Mouse (Mus musculus): ENCODE data around the gene Scube3. TPM values are rescaled to one million over a fixed set of nuclear protein-coding genes. Genes with fewer than 3 reads are reported as not detected.

The Scube3 gene
- polyA plus RNA-seq, 1 experiment: not detected

GRCm38 (mm10) chr17:28124368-28124767 is 17.6 kb upstream of the Scube3 start:
- TF ChIP-seq GATA1 (IDR thresholded peaks at IDR 0.05; ENCODE audit: low read length) (no peak), TAL1 (IDR thresholded peaks at IDR 0.05; ENCODE audit: low read length) (no peak)
- Histone ChIP-seq H3K27me3 (ENCODE audit: control insufficient read depth) (peaks cover 5% of the 10 kb centered on the region; the same call in 1 of the 2 replicates), H3K4me3 (replicated peaks) (no peak overlapping the region), H3K9me3 (ENCODE audit: control insufficient read depth, low read length) (no peaks in the 10 kb centered on the region), H3K4me1 (ENCODE audit: control insufficient read depth) (no peaks in the 10 kb centered on the region), H3K36me3 (ENCODE audit: control insufficient read depth) (no peaks in the 10 kb centered on the region)

GRCm38 (mm10) chr17:28129796-28130195 is 12.1 kb upstream of the Scube3 start:
- Histone ChIP-seq H3K9me3 (ENCODE audit: control insufficient read depth, low read length) (no peaks in the 10 kb centered on the region), H3K4me3 (replicated peaks) (no peak overlapping the region)
- TF ChIP-seq GATA1 (IDR thresholded peaks at IDR 0.05; ENCODE audit: low read length) (no peak), TAL1 (IDR thresholded peaks at IDR 0.05; ENCODE audit: low read length) (no peak)

GRCm38 (mm10) chr17:28130391-28131125 is 11.4 kb upstream of the Scube3 start:
- Histone ChIP-seq H3K36me3 (ENCODE audit: control insufficient read depth) (no peaks in the 10 kb centered on the region), H3K4me3 (replicated peaks) (no peak overlapping the region), H3K9me3 (ENCODE audit: control insufficient read depth, low read length) (no peaks in the 10 kb centered on the region), H3K27me3 (ENCODE audit: control insufficient read depth) (peaks cover 7% of the 10 kb centered on the region), H3K4me1 (ENCODE audit: control insufficient read depth) (no peaks in the 10 kb centered on the region)
- no peak for TF ChIP-seq TAL1 (IDR thresholded peaks at IDR 0.05; ENCODE audit: low read length)
- no peak for TF ChIP-seq GATA1 (IDR thresholded peaks at IDR 0.05; ENCODE audit: low read length)

More at GRCm38 (mm10) chr17:28129796-28130195, 12.1 kb upstream of the Scube3 start:
- H3K27me3 ChIP-seq (ENCODE audit: control insufficient read depth): peaks cover 7% of the 10 kb centered on the region
- no peaks in the 10 kb centered on the region for H3K36me3 ChIP-seq (ENCODE audit: control insufficient read depth)
- H3K4me1 ChIP-seq (ENCODE audit: control insufficient read depth): no peaks in the 10 kb centered on the region

- Histone ChIP-seq H3K4me1 (ENCODE audit: control insufficient read depth) (no peaks in the 10 kb centered on the region), H3K4me3 (replicated peaks) (no peak overlapping the region), H3K36me3 (ENCODE audit: control insufficient read depth) (no peaks in the 10 kb centered on the region), H3K9me3 (ENCODE audit: control insufficient read depth, low read length) (no peaks in the 10 kb centered on the region), H3K27me3 (ENCODE audit: control insufficient read depth) (peaks cover 5% of the 10 kb centered on the region)
- TF ChIP-seq GATA1 (IDR thresholded peaks at IDR 0.05; ENCODE audit: low read length) (no peak), TAL1 (IDR thresholded peaks at IDR 0.05; ENCODE audit: low read length) (no peak)
Measured at GRCm38 (mm10) chr17:28131156-28131555, 10.8 kb upstream of the Scube3 start.

- TF ChIP-seq GATA1 (IDR thresholded peaks at IDR 0.05; ENCODE audit: low read length) (no peak), TAL1 (IDR thresholded peaks at IDR 0.05; ENCODE audit: low read length) (no peak)
- H3K36me3 ChIP-seq (ENCODE audit: control insufficient read depth): no peaks in the 10 kb centered on the region
- no peaks in the 10 kb centered on the region for H3K4me1 ChIP-seq (ENCODE audit: control insufficient read depth)
- H3K9me3 ChIP-seq (ENCODE audit: control insufficient read depth, low read length): no peaks in the 10 kb centered on the region
- H3K27me3 ChIP-seq (ENCODE audit: control insufficient read depth): peaks cover 5% of the 10 kb centered on the region
- no peak overlapping the region for H3K4me3 ChIP-seq (replicated peaks)
Measured at GRCm38 (mm10) chr17:28133193-28133592, 8.7 kb upstream of the Scube3 start.

GRCm38 (mm10) chr17:28135496-28135895 is 6.4 kb upstream of the Scube3 start:
- H3K36me3 ChIP-seq (ENCODE audit: control insufficient read depth): no peaks in the 10 kb centered on the region
- TF ChIP-seq TAL1 (IDR thresholded peaks at IDR 0.05; ENCODE audit: low read length) (no peak), GATA1 (IDR thresholded peaks at IDR 0.05; ENCODE audit: low read length) (no peak)
- H3K4me3 ChIP-seq (replicated peaks): no peak overlapping the region
- no peaks in the 10 kb centered on the region for H3K9me3 ChIP-seq (ENCODE audit: control insufficient read depth, low read length)
- H3K4me1 ChIP-seq (ENCODE audit: control insufficient read depth): no peaks in the 10 kb centered on the region
- peaks cover 20% of the 10 kb centered on the region for H3K27me3 ChIP-seq (ENCODE audit: control insufficient read depth)

- Histone ChIP-seq H3K9me3 (ENCODE audit: control insufficient read depth, low read length) (no peaks in the 10 kb centered on the region), H3K4me3 (replicated peaks) (no peak overlapping the region), H3K36me3 (ENCODE audit: control insufficient read depth) (no peaks in the 10 kb centered on the region), H3K4me1 (ENCODE audit: control insufficient read depth) (no peaks in the 10 kb centered on the region), H3K27me3 (ENCODE audit: control insufficient read depth) (peaks cover 28% of the 10 kb centered on the region)
- no peak for TF ChIP-seq TAL1 (IDR thresholded peaks at IDR 0.05; ENCODE audit: low read length)
Measured at GRCm38 (mm10) chr17:28136266-28136665, 5.7 kb upstream of the Scube3 start.

- Histone ChIP-seq H3K27me3 (ENCODE audit: control insufficient read depth) (peaks cover 46% of the 10 kb centered on the region), H3K4me1 (ENCODE audit: control insufficient read depth) (no peaks in the 10 kb centered on the region), H3K4me3 (replicated peaks) (no peak overlapping the region), H3K9me3 (ENCODE audit: control insufficient read depth, low read length) (no peaks in the 10 kb centered on the region), H3K36me3 (ENCODE audit: control insufficient read depth) (no peaks in the 10 kb centered on the region)
- TF ChIP-seq GATA1 (IDR thresholded peaks at IDR 0.05; ENCODE audit: low read length): no peak
- TF ChIP-seq TAL1 (IDR thresholded peaks at IDR 0.05; ENCODE audit: low read length): no peak
Measured at GRCm38 (mm10) chr17:28138013-28138412, 3.9 kb upstream of the Scube3 start.

GRCm38 (mm10) chr17:28138685-28139084 is 3.3 kb upstream of the Scube3 start:
- no peaks in the 10 kb centered on the region for H3K36me3 ChIP-seq (ENCODE audit: control insufficient read depth)
- TF ChIP-seq TAL1 (IDR thresholded peaks at IDR 0.05; ENCODE audit: low read length) (no peak), GATA1 (IDR thresholded peaks at IDR 0.05; ENCODE audit: low read length) (no peak)
- peaks cover 52% of the 10 kb centered on the region for H3K27me3 ChIP-seq (ENCODE audit: control insufficient read depth)
- no peak overlapping the region for H3K4me3 ChIP-seq (replicated peaks)
- H3K4me1 ChIP-seq (ENCODE audit: control insufficient read depth): no peaks in the 10 kb centered on the region
- no peaks in the 10 kb centered on the region for H3K9me3 ChIP-seq (ENCODE audit: control insufficient read depth, low read length)

All from erythroblast, embryonic 14.5 days (primary cell).